Mouse (Mus musculus) MEL-GATA-1-ER (cell line): ENCODE measurements around the gene Pml.

Experiments
- DNase-seq: peaks from one replicate; pipeline ENCODE4 v3.0.0-alpha.2; 2012; ENCODE audit warnings: low read depth; ENCODE audit errors: extremely low read depth

Pml gene

GRCm38 (mm10) chr9:58249592-58250192 lies at the start of gene Pml:
Pml (minus strand) TSS chr9:58249786.
- DNase-seq, result peak; percentile 78

GRCm38 (mm10) chr9:58297961-58298477 lies 48.4 kb upstream of the Pml start:
- DNase-seq, result no peak

GRCm38 (mm10) chr9:58297065-58297464 lies 47.5 kb upstream of the Pml start:
- no peak for DNase-seq

DNA sequence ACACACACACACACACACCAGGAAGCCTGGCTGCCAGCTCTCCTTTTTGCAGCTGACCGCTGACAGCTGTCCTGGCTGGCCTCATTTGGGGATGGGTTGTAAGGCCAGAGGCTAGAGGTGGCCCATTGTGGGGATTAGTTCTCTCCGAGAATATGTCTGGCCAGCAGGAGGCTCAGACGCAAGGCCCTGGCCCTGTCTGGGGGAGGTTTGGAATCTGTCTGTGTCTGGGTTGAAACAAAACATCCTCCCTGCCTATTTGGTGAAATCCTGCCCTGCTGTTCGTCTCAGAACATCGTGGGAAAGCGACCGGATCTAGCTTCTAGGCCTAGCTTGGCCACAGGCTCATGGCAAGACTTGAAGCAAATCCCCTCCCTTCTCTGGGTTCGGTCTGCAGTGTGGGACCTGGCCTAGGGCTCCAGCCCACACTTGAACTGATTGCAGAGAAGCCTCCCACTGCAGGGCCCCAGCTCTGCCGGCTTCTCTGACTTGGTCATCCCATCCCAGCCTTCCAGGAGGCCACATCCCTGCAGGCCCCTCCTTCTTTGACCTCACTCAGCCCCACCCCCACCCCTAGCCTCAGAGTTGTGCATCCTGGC lies 46.3 kb upstream of the Pml start:
- no peak for DNase-seq

- DNase-seq, result no peak
These were observed 45.8 kb upstream of the Pml start for GRCm38 (mm10) chr9:58295345-58295744.

- DNase-seq, result no peak
These were observed 44.9 kb upstream of the Pml start for GRCm38 (mm10) chr9:58294527-58294926.

- DNase-seq, result no peak
These were observed 40.3 kb upstream of the Pml start for GRCm38 (mm10) chr9:58289901-58290300.

GRCm38 (mm10) chr9:58289090-58289489 lies 39.5 kb upstream of the Pml start:
- no peak for DNase-seq

DNA sequence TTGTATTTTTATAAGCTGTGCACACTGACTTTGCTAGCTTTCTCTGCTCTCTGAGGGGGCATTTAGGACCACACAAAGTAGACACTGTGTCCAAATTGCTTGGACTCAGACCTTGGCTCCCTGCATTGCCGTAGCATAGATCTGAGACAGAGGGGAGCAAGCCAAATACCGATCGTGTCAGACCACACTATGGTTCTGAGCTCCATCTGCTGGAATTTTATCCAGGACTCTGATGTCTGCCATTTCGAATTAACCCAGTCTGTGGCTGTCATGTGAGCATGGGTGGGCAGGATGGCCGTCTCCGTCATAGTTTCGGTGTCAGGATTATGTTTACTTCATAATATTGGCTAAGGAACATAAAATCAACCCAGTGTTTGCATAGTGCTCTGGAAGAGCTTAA lies 33.8 kb upstream of the Pml start:
- DNase-seq, result no peak

GRCm38 (mm10) chr9:58281597-58281996 lies 32.0 kb upstream of the Pml start:
- DNase-seq, result peak; percentile 16

GRCm38 (mm10) chr9:58280259-58281109 lies 30.9 kb upstream of the Pml start:
- DNase-seq, result peak; percentile 85

DNA sequence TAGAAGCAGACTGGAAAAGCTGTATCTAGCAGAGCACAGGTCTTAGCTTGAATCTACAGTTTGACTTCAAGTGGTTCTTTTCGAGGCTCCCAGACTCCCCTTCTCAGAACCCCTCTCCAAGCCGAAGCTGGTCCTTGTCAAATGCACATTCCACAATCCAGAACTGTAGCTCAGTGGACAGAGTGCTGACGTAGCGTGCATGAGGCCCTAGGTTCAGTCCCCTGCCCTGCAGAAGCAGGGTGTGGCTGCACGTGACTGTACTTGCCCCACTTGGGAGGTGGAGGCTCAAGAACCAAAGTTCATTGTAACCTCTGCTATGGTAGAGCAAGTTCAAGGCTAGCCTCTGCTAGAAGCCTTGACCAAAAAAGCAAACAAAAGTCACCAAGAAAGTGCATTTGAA lies 30.2 kb upstream of the Pml start:
- no peak for DNase-seq

- DNase-seq, result no peak
These were observed 29.5 kb upstream of the Pml start for GRCm38 (mm10) chr9:58278821-58279723.

DNA sequence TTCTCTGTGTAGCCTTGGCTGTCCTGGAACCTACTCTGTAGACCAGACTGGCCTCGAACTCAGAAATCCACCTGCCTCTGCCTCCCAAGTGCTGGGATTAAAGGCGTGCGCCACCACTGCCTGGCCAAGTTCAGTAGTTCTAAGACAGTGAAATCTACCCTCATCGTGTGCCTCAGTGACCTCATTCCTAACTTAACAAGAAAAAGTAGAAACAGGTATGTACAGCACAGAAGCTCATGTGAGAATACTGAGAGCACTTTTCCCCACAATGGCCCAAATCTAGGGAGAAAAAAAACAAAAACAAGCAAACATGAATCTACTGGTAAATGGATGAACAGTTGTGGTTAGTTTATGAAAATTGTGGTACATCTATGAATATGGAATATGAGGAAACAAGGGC lies 28.7 kb upstream of the Pml start:
- DNase-seq, result no peak

GRCm38 (mm10) chr9:58276346-58276745 lies 26.8 kb upstream of the Pml start:
- no peak for DNase-seq

DNA sequence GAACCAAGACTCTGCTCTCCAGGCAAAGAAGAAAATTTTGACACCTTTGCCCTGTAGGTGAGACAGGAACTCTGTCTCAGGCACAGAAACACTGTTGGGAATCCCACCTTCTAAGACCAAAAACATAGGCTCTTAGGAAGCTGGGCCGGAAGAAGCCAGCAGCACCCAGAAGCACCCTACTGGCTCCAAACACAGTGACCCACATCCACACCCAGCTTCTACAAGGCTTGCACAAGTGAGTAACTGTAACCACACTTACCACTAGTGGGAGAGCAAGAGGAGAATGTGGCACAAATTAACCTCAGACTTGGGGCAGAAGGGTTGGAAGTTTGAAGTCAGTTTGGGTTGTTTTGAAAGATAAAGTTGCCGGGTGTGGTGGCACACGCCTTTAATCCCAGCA lies 26.2 kb upstream of the Pml start:
- no peak for DNase-seq

GRCm38 (mm10) chr9:58275115-58275774 lies 25.7 kb upstream of the Pml start:
- no peak for DNase-seq

DNA sequence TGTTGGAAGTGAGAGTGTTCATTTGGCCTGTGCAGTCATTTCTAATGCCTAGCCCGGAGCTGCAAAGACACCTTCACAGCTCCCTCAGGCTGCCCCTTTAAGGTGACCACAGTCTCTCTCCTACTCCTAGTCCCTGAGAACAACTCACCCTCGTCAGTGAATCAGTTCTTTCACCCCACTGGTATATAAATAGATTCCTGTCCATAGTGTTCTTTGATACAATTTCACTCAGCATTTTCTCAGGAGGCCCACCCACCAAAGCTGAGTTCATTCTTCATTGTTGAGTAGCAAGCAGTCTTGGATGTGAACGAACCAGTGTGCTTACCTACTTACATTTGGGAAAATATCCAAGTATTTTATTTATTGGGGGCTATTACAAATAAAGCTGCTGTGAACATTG lies 25.0 kb upstream of the Pml start:
- DNase-seq, result no peak

DNA sequence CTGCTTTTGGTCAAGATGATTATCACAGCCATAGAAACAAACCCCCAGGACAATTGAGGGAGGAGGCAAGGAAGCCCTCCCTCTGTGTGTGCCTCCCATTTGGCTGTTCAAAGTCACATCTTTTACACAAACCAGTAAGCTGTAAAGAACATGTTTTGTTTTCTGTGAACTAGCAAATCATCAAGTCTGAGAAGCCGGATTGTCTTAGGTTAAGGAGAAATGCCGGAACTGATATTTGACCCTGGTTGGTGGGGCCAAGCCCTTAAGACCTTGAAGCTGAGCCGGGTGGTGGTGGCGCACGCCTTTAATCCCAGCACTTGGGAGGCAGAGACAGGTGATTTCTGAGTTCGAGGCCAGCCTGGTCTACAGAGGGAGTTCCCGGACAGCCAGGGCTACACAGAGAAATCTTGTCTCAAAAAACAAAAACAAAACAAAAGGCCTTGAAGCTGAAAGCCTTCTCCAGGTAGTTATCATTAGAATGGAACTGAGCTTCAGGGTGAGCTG lies 24.6 kb upstream of the Pml start:
- DNase-seq, result no peak

DNA sequence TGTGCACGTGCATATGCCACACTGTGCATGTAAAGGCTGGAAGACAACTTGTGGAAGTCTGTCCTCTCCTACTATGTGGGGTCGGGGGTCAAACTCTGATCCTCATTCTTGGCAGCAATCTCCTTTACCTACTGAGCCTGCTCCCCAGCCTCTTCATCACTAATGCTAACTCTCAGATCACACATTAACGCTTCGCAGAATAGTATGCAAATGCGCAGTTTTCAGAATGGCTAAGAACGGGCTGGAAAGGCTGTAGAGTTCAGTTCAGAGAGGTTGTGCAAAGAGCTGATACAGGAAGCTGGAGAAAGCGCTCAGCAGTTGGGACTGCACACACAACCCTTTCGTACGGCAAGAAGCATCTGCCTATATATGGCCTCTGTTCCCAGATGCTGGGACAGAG lies 23.3 kb upstream of the Pml start:
- DNase-seq, result no peak
